Mouse (Mus musculus) gastrocnemius, postnatal 36 days (tissue): ENCODE data around the gene Pin1rt1. TPM values are rescaled to one million over a fixed set of nuclear protein-coding genes. Genes with fewer than 3 reads are reported as not detected.
A peak's percentile ranks its signal among the peaks of the same experiment; 100 is the strongest.

Experiments used
- DNase-seq, 2 experiments: peaks; one replicate each; pipeline ENCODE4 v3.0.0; 2022
- intact Hi-C: fragments of 180-260 bp; cut with DNase I; formaldehyde crosslinking; loops from one replicate; pipeline ENCODE4 v1.15.1; 2025
- total RNA-seq, 2 experiments: library from RNA; stranded (reverse); gene quantifications; 2 replicates each; pipeline ENCODE4 v1.2.3; 2021

Gene Pin1rt1
- total RNA-seq, 2 experiments from 2014 or later, result not detected

- intact Hi-C loops, result no loop called here
- DNase-seq, result no peak
These were observed 1.1 kb upstream of the Pin1rt1 start for GRCm38 (mm10) chr2:104717231-104717735.

GRCm38 (mm10) chr2:104714254-104714691, 1.9 kb downstream of the Pin1rt1 start:
- intact Hi-C loops, result no loop called here
- no peak for DNase-seq

GRCm38 (mm10) chr2:104712486-104712809, 3.7 kb downstream of the Pin1rt1 start:
- DNase-seq, result no peak
- intact Hi-C loops, result no loop called here

GRCm38 (mm10) chr2:104711585-104712485, 4.3 kb downstream of the Pin1rt1 start, which contains the start of gene Tcp11l1:
Tcp11l1 (minus strand) TSS chr2:104712169.
- DNase-seq, result peak; percentile 26 to 69
- intact Hi-C loops, result no loop called here

GRCm38 (mm10) chr2:104710670-104711370, 5.4 kb downstream of the Pin1rt1 start:
- no peak for DNase-seq
- intact Hi-C loops, result no loop called here

- DNase-seq, result no peak
- intact Hi-C loops, result no loop called here
These were observed 6.3 kb downstream of the Pin1rt1 start for GRCm38 (mm10) chr2:104709786-104710337.

GRCm38 (mm10) chr2:104704355-104704754, 11.8 kb downstream of the Pin1rt1 start:
- intact Hi-C loops, result no loop called here
- no peak for DNase-seq

- DNase-seq, result no peak
- intact Hi-C loops, result no loop called here
These were observed 13.0 kb downstream of the Pin1rt1 start for GRCm38 (mm10) chr2:104703158-104703557.

GRCm38 (mm10) chr2:104699659-104700058, 16.5 kb downstream of the Pin1rt1 start:
- no peak for DNase-seq
- intact Hi-C loops, result no loop called here

- intact Hi-C loops, result no loop called here
- DNase-seq, result no peak
These were observed 23.6 kb downstream of the Pin1rt1 start for GRCm38 (mm10) chr2:104692551-104692950.

- no peak for DNase-seq
- intact Hi-C loops, result no loop called here
These were observed 25.5 kb downstream of the Pin1rt1 start for GRCm38 (mm10) chr2:104690720-104691119.

GRCm38 (mm10) chr2:104688724-104689123, 27.5 kb downstream of the Pin1rt1 start:
- intact Hi-C loops, result loop anchor here (5.0 kb wide), 1 partner anchor 64 kb away; no protein-coding TSS in a partner anchor
- no peak for DNase-seq

GRCm38 (mm10) chr2:104688321-104688720, 27.9 kb downstream of the Pin1rt1 start:
- no peak for DNase-seq
- intact Hi-C loops, result loop anchor here (5.0 kb wide), 1 partner anchor 64 kb away; no protein-coding TSS in a partner anchor

- intact Hi-C loops, result loop anchor here (5.0 kb wide), 1 partner anchor 65 kb away; no protein-coding TSS in a partner anchor
- no peak for DNase-seq
These were observed 28.9 kb downstream of the Pin1rt1 start for GRCm38 (mm10) chr2:104687261-104687660.

GRCm38 (mm10) chr2:104685418-104685817, 30.8 kb downstream of the Pin1rt1 start:
- DNase-seq, result peak; percentile 67
- intact Hi-C loops, result loop anchor here (2.0 to 5.0 kb wide), 2 partner anchors 67 to 89 kb away; no protein-coding TSS in a partner anchor

- DNase-seq, result no peak
- intact Hi-C loops, result loop anchor here (2.0 to 5.0 kb wide), 2 partner anchors 68 to 90 kb away; no protein-coding TSS in a partner anchor
These were observed 31.4 kb downstream of the Pin1rt1 start for GRCm38 (mm10) chr2:104684771-104685170.

GRCm38 (mm10) chr2:104677326-104677725, 38.9 kb downstream of the Pin1rt1 start:
- DNase-seq, result no peak
- intact Hi-C loops, result no loop called here

GRCm38 (mm10) chr2:104671724-104672123, 44.5 kb downstream of the Pin1rt1 start:
- no peak for DNase-seq
- intact Hi-C loops, result no loop called here

- intact Hi-C loops, result no loop called here
- DNase-seq, result no peak
These were observed 46.9 kb downstream of the Pin1rt1 start for GRCm38 (mm10) chr2:104669122-104669804.
